Mouse (Mus musculus) hindbrain, embryonic 14.5 days (tissue): ENCODE measurements around the gene Gm20696. TPM values are rescaled to one million over a fixed set of nuclear protein-coding genes. Genes with fewer than 3 reads are reported as not detected.

Experiments
- ATAC-seq: fragments of 200-750 bp; cut with Nextera tagmentation; 2 replicates; pipeline ENCODE4 v1.8.0; 2017; ENCODE audit warnings: moderate number of reproducible peaks, mild to moderate bottlenecking, moderate TSS enrichment, moderate library complexity; ENCODE audit not compliant: low FRiP score
- DNase-seq: peaks from one replicate; pipeline ENCODE4 v3.0.0-alpha.2; 2015; ENCODE audit warnings: low spot score
- H3K27ac ChIP-seq: fragments of 300-500 bp; sonication (generic); 2 replicates; pipeline ENCODE4 v1.5.1; 2014; ENCODE audit warnings: mild to moderate bottlenecking, moderate library complexity
- H3K27me3 ChIP-seq: fragments of 300-500 bp; sonication (generic); 2 replicates; pipeline ENCODE4 v1.6.1; 2014; ENCODE audit warnings: mild to moderate bottlenecking, low read length, mixed read lengths; ENCODE audit not compliant: control insufficient read depth, insufficient read depth
- H3K36me3 ChIP-seq: fragments of 300-500 bp; sonication (generic); replicated peaks from 2 replicates; pipeline ENCODE4 v1.6.1; 2014; ENCODE audit not compliant: control insufficient read depth, insufficient read depth
- H3K4me1 ChIP-seq: fragments of 300-500 bp; sonication (generic); replicated peaks from 2 replicates; pipeline ENCODE4 v1.6.1; 2014; ENCODE audit warnings: antibody characterized with exemption, low read length, mixed read lengths; ENCODE audit not compliant: control insufficient read depth, insufficient read depth
- H3K4me2 ChIP-seq: fragments of 300-500 bp; sonication (generic); replicated peaks from 2 replicates; pipeline ENCODE4 v1.6.1; 2014; ENCODE audit warnings: mild to moderate bottlenecking, moderate library complexity
- H3K4me3 ChIP-seq: fragments of 300-500 bp; sonication (generic); replicated peaks from 2 replicates; pipeline ENCODE4 v1.5.1; 2014; ENCODE audit warnings: mild to moderate bottlenecking, low read length
- H3K9ac ChIP-seq: fragments of 300-500 bp; sonication (generic); 2 replicates; pipeline ENCODE4 v1.6.1; 2014
- H3K9me3 ChIP-seq: fragments of 300-500 bp; sonication (generic); 2 replicates; pipeline ENCODE4 v1.6.1; 2016; ENCODE audit warnings: low read length; ENCODE audit not compliant: control insufficient read depth
- WGBS: fragments of 180-500 bp; shearing (Covaris S2); extraction: QIAGEN DNeasy Blood & Tissue Kit; methylation state at CpG from one replicate; pipeline ENCODE4 v1.1.7; 2014; 5-methylcytosine and 5-hydroxymethylcytosine counted together
- polyA plus RNA-seq: library from polyadenylated mRNA; unstranded; fragments of >200 nt; fragmentation: Nextera tagmentation; extraction: Ambion mirVana; gene quantifications from 2 replicates; pipeline ENCODE4 v1.2.1, GENCODE M21; 2014

Gm20696 gene
- polyA plus RNA-seq, 1 experiment from 2014 or later: 2.6 TPM

DNA sequence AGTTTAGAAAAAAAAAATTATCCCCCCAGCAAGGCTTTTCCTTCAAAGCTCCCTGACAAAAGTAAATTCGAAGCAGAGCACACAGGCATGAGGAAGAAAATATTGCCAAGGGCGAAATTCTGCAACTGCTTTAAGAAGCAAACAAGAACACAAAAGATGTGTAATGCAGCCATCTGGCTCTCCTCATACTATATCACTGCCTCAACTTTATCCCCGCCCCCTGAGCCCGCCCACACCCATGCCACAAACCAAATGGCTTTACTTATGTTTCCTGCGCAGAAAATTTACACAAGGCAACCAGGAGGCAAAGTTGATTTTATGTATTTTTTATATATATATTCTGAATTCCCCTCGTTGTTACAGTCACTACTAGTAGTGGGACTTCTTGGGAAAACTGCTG is 396.7 kb downstream of the Gm20696 start:
- no peak overlapping the region for H3K9ac ChIP-seq
- ATAC-seq (no peak), DNase-seq (no peak)
- H3K27ac ChIP-seq: no peak overlapping the region
- no peak overlapping the region for H3K4me2 ChIP-seq
- WGBS: 83% methylated on average over 6 of the region's 6 CpGs
- H3K27me3 ChIP-seq: peaks cover 7% of the 10 kb centered on the region; the same call in 1 of the 2 replicates
- H3K4me1 ChIP-seq: peaks cover 19% of the 10 kb centered on the region
- no peaks in the 10 kb centered on the region for H3K36me3 ChIP-seq
- no peaks in the 10 kb centered on the region for H3K9me3 ChIP-seq
- H3K4me3 ChIP-seq: no peak overlapping the region

- no peak overlapping the region for H3K4me3 ChIP-seq
- no peak for ATAC-seq
- H3K27ac ChIP-seq: no peak overlapping the region
- no peak overlapping the region for H3K4me2 ChIP-seq
- 41% methylated on average over 20 of the region's 20 CpGs for WGBS
- H3K27me3 ChIP-seq: peaks cover 7% of the 10 kb centered on the region; the same call in 1 of the 2 replicates
- no peak for DNase-seq
- no peak overlapping the region for H3K9ac ChIP-seq
- H3K9me3 ChIP-seq: no peaks in the 10 kb centered on the region
- peaks cover 19% of the 10 kb centered on the region for H3K4me1 ChIP-seq
- no peaks in the 10 kb centered on the region for H3K36me3 ChIP-seq
Observed at GRCm38 (mm10) chr6:99268171-99269061, 398.2 kb downstream of the Gm20696 start.

DNA sequence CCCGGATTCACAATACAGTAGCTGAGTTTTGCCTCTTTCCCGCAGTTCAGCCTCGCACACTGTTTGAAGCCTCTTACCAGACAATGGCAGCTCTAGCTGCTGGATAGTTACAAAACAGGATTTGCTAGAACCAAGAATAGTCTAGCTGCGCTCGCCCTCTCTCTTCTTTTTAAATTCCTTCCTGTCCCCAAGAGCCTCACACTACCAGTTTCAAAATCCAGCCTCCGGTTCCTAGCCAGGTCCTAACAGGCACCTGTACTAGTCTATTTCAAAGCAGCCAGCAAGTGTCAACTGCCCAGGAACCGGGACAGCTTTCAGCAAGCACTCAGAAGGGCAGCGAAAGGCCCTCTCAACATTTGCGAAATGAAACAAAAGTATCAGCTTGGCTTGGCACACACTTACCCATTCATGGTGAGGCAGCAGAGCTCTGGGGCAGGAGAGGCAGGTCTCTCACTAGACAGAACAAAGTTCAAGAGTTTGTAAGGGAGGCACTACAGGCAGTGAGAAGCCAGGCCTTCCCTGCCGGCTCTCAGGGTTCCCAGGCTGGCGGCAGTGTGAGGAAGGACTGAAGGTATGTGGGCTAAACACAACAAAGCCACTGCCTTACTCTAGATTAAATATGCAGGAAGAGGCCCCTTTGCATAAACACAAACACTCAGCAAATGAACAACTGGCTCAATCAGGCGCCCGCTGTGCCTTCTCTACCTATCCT is 400.5 kb downstream of the Gm20696 start:
- 17% methylated on average over 13 of the region's 13 CpGs for WGBS
- no peak for ATAC-seq
- peak overlapping the region; percentile 37; the same call in 1 of the 2 replicates for H3K9ac ChIP-seq

DNA sequence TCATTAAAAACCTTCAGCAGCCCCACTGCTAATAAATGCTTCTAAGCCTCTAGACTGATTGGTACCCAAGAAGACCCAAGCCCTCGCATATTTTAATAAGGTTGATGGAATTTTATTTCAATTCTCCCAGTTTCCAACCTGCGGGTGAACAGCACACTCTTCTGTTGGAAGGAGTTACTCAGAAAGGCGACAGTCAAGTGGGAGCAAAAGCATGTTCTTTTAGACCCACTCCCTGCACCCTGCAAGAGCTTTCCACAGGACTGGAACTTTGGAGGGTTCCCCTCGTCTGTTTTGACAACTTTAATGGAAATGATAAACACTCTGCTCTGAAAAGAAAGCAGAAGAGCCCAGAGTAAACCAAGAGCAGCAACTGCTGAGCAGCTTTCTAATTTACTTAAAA is 401.4 kb downstream of the Gm20696 start:
- H3K4me3 ChIP-seq: no peak overlapping the region
- H3K4me1 ChIP-seq: peaks cover 19% of the 10 kb centered on the region
- H3K36me3 ChIP-seq: no peaks in the 10 kb centered on the region
- ATAC-seq (no peak), DNase-seq (peak; percentile 32)
- H3K9ac ChIP-seq: peak overlapping the region; percentile 37; the same call in 1 of the 2 replicates
- 38% methylated on average over 4 of the region's 4 CpGs for WGBS
- H3K27me3 ChIP-seq: peaks cover 7% of the 10 kb centered on the region; the same call in 1 of the 2 replicates
- H3K9me3 ChIP-seq: no peaks in the 10 kb centered on the region
- H3K4me2 ChIP-seq: peak overlapping the region; percentile 24; the same call in 1 of the 2 replicates
- H3K27ac ChIP-seq: 0 out of 2 replicates have a peak overlapping the region, but pooled peaks have one; percentile 33

More for the DNA sequence above, 400.5 kb downstream of the Gm20696 start:
- H3K36me3 ChIP-seq: no peaks in the 10 kb centered on the region
- H3K4me3 ChIP-seq: no peak overlapping the region; the same call in 1 of the 2 replicates
- no peak for DNase-seq
- H3K27ac ChIP-seq: peak overlapping the region; percentile 33; the same call in 1 of the 2 replicates
- peak overlapping the region; percentile 24 for H3K4me2 ChIP-seq
- peaks cover 7% of the 10 kb centered on the region; the same call in 1 of the 2 replicates for H3K27me3 ChIP-seq
- no peaks in the 10 kb centered on the region for H3K9me3 ChIP-seq
- peaks cover 19% of the 10 kb centered on the region for H3K4me1 ChIP-seq

DNA sequence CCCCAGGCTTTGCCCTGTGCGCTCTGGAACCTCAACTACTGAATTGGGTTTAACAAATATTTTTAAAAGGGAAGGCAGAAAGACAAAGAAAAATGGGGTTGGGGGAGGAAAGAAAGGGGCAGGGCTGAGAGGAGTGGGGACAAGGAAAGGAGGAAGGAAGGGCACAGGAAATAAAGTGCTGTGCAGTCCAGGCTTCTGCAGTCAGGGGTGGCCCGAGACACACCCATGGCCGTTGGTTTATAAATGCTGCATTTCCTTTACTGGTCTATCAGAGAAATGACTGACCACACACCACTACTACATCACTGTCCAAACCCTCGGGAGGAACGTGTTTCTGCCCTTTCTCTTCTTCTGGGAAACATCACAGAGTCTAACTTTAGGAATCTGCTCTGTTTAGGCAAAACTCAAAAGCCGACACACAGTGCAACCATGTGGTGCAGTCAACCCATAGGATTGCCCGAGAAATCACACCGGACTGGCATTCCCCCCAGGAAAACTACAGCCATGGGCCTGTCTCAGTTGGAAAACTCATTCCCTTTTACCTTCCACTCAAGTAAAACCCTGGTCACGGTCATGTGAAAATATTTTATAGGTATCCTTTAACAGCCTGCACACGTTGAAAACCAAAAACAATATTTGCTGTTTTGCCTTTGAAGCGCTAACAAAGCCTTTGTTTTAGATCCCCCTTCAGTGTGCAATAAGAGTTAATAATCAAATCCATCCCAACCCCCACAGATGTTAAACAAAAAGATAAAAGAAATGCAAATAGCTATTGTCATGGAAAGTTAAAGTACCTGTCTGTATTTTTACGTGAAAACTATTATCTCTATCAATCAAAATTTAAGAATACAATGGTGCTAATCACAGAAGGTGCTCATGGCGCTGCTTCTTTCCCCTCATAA is 402.2 kb downstream of the Gm20696 start:
- Histone ChIP-seq H3K9me3 (no peaks in the 10 kb centered on the region), H3K4me1 (peaks cover 19% of the 10 kb centered on the region), H3K27ac (no peak overlapping the region), H3K4me3 (no peak overlapping the region), H3K9ac (no peak overlapping the region), H3K36me3 (no peaks in the 10 kb centered on the region), H3K27me3 (peaks cover 7% of the 10 kb centered on the region; the same call in 1 of the 2 replicates), H3K4me2 (no peak overlapping the region; the same call in 1 of the 2 replicates)
- no peak for DNase-seq
- ATAC-seq: no peak
- 27% methylated on average over 13 of the region's 13 CpGs for WGBS

DNA sequence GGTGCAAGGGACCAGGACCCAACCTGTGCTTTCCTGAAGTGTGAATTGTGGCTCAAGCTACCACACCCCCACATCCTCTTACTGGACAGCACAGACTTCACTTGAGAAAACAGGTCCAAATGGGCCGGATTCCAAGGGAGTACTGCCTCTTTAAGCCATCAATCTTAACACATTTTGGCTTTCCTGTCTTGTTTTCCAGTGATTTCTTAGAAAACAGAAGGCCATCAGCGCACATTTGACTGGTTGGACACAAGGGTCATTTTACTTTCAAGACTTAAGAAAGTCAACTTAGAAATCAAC is 402.8 kb downstream of the Gm20696 start:
- DNase-seq: no peak
- H3K36me3 ChIP-seq: no peaks in the 10 kb centered on the region
- H3K9ac ChIP-seq: no peak overlapping the region
- peaks cover 19% of the 10 kb centered on the region for H3K4me1 ChIP-seq
- no peak overlapping the region for H3K4me2 ChIP-seq
- 35% methylated on average over 2 of the region's 2 CpGs for WGBS
- H3K4me3 ChIP-seq: no peak overlapping the region
- no peak overlapping the region for H3K27ac ChIP-seq
- no peaks in the 10 kb centered on the region for H3K9me3 ChIP-seq
- peaks cover 7% of the 10 kb centered on the region; the same call in 1 of the 2 replicates for H3K27me3 ChIP-seq
- ATAC-seq: no peak

- Histone ChIP-seq H3K27ac (no peak overlapping the region), H3K4me3 (no peak overlapping the region), H3K36me3 (no peaks in the 10 kb centered on the region), H3K4me2 (no peak overlapping the region), H3K27me3 (peaks cover 7% of the 10 kb centered on the region; the same call in 1 of the 2 replicates), H3K9me3 (no peaks in the 10 kb centered on the region), H3K4me1 (peaks cover 19% of the 10 kb centered on the region), H3K9ac (no peak overlapping the region)
- no peak for ATAC-seq
- DNase-seq: no peak
- 12% methylated on average over 11 of the region's 12 CpGs for WGBS
Observed at GRCm38 (mm10) chr6:99263061-99263885, 403.3 kb downstream of the Gm20696 start.

GRCm38 (mm10) chr6:99261737-99262130 is 404.9 kb downstream of the Gm20696 start:
- H3K9me3 ChIP-seq: no peaks in the 10 kb centered on the region
- no peak overlapping the region for H3K27ac ChIP-seq
- no peak overlapping the region for H3K9ac ChIP-seq
- no peaks in the 10 kb centered on the region for H3K36me3 ChIP-seq
- WGBS: 56% methylated on average over 4 of the region's 4 CpGs
- peaks cover 7% of the 10 kb centered on the region; the same call in 1 of the 2 replicates for H3K27me3 ChIP-seq
- ATAC-seq (no peak), DNase-seq (no peak)
- H3K4me1 ChIP-seq: peaks cover 14% of the 10 kb centered on the region
- H3K4me2 ChIP-seq: no peak overlapping the region
- H3K4me3 ChIP-seq: no peak overlapping the region
